Mouse (Mus musculus) left cerebral cortex, postnatal 4 days (tissue): ENCODE measurements around the gene Notch1. TPM values are rescaled to one million over a fixed set of nuclear protein-coding genes. Genes with fewer than 3 reads are reported as not detected.
A peak's percentile ranks its signal among the peaks of the same experiment; 100 is the strongest.

ENCODE experiments used
- DNase-seq: peaks from one replicate; pipeline ENCODE4 v3.0.0-alpha.2; 2022
- intact Hi-C: fragments of 180-260 bp; cut with DNase I; formaldehyde crosslinking; loops from one replicate; pipeline ENCODE4 v1.15.1; 2025
- microRNA-seq: library from miRNA; unstranded; fragments of <30 nt; microRNA quantifications from one replicate; pipeline ENCODE4 v1.2.0, GENCODE M21; 2022
- total RNA-seq, 2 experiments: library from RNA; stranded (reverse); gene quantifications; 2 replicates each; pipeline ENCODE4 v1.2.3; 2021

Gene Notch1
- total RNA-seq, 2 experiments from 2014 or later, result 39.5 to 42.1 TPM

DNA sequence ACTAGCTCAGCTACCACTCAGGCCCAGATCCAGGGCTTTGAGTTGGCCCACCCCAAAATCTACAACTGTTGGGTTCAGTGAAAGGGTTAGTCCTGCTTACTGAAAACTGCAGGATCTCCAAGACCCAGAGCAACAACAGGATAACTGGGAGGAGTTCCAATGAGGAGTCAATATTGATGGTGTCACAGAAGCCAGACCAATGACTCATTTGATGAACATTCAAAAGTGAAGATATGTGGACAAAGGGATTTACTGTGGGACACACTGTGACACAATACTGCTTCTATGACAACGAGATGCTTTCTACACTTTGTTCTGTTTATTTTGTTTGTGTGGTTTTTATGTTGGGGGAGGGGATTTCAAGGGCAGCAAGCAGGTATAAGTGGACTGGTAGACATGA lies 98.3 kb downstream of the Notch1 start:
- intact Hi-C loops, result no loop called here

DNA sequence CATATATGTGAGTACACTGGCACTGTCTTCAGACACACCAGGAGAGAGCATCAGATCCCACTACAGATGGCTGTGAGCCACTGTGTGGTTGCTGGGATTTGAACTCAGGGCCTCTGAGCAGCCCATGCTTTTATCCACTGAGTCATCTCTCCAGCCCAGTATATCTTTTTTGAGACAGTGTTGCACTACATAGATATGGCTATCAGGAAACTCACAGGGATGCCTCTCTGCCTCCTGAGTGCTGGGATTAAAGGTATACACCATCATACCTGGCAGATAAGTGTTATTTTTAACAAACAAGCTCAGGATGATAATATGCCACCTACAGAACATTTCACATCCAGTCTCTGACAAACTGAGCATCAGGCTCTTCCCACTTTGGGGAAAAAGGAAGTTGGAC lies 99.4 kb downstream of the Notch1 start:
- DNase-seq, result no peak
- intact Hi-C loops, result no loop called here

More for the DNA sequence above, 98.3 kb downstream of the Notch1 start:
- no peak for DNase-seq

DNA sequence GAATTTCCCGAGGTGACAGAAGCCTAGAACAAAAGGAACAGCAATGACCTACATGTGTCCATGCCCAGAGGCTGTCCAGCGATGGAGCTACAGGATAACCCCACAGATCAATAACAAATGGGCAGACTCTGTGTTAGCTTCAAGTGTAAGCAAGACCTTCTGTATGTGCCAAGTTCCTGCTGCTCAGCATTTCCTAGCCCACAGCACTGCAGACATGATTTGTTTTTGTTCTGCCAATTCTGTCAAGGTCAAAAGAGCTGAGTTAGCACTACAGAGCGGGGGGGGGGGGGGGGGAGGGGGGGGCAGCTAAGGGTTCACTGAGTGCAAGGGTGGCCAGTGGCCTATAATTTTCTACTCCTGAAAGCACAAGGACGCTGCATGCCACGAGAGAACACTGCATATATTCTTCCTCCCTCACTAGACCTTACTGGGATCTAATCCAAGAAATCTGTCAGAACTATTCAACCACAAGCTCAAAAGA lies 105.5 kb downstream of the Notch1 start:
- no peak for DNase-seq
- intact Hi-C loops, result no loop called here

DNA sequence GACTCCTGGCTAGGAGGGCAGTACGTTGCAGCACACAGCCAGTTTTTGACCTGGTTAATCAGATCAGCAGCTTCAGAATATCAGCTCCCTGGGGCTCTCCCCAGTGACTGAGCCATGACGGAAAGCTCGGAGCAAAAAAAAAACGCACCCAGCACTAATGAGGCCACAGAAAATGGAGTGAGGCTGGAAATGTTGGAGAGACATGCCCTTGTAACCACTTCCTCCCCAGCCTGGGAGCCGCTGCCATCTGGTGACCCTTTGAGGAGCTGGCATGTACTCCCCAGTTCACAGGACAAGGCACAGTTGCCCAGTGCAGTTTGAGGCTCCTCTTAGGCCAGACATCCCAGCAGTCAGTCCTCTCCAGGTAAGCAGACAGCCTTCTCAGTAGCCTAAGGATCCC lies 106.4 kb downstream of the Notch1 start:
- intact Hi-C loops, result no loop called here
- no peak for DNase-seq

DNA sequence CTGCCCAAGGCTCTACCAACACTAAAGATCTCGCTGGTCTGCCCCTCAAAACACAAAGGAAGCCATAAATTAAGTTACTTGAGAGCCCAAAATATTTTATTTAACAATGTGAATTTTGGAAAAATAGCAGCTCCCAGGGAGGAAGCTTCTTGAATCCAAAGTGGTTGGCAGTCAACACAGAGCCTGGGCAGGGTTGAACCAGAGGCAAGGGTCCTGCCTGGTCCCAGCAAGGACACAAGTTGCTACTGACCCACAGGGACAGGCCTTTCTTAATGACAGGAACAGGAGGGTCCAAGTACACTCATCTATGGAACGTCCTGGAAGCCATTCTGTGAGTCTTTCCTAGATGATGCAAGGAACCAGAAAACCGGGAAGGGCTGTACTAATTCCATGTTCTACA lies 107.1 kb downstream of the Notch1 start:
- intact Hi-C loops, result no loop called here
- DNase-seq, result no peak

DNA sequence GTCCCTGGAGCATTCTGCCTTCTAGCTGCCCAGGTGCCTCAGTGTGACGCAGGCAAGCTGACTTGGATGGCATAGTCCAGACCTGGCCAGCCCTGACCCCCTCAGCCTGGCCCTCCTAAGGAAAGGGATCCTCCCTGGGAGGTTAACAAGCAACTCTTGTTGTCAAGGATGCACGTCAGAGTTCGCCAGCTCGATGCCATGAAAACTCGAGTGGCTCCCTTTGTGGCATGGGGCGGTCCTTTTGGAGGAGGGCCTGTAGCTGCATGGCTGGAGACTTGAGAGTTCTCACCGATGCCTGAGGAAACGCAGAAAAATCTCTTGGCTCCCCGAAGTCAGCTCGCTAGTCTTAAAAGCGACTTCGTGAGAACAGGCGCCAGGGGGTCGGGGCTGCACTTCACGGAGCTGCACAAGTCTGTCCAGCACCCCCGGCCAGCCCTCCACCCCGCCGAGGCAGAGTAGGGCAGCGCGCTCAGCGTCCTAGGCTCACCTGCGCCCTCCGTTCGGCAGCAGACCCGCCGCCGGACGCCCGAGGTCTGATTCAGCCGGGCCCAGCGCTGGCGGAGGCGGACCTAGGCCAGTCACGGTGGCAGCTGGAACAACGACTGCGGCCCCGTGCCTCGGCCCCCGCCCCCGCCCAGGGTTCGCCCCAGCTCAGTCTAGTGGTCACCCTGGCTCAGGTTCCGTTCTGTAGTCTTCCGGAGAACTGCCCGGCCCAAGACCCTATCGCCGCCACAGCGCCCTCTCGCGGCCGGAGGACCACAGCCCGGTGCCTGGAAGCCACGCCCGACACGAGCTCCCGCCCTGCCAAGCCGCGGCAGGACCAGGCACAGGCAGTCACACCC lies 107.7 kb downstream of the Notch1 start, which contains the start of gene Inpp5e:
Gene Inpp5e (minus strand): TSS at position 689 of the 842 bp plus-strand sequence.
- intact Hi-C loops, result no loop called here
- peak; percentile 97 for DNase-seq

Small RNA genes within 50 kb of the gene (microRNA-seq; reads per million reads assigned to microRNA genes)
- 1.5 reads per million for gene Mir6996

Other genes starting within 250 kb of the Notch1 start
- gene Ccdc187, start 222.1 kb downstream of the Notch1 start, total RNA-seq, result 1 to 10 TPM; 1.9 TPM
- 100 to 1,000 TPM; 179 to 190 TPM for gene Gpsm1, start 201.1 kb downstream of the Notch1 start, total RNA-seq
- gene Dnlz, start 164.6 kb downstream of the Notch1 start, total RNA-seq, result 10 to 100 TPM; 23.3 to 25.8 TPM
- gene Card9, start 155.7 kb downstream of the Notch1 start, total RNA-seq, result 1 to 10 TPM; 1.1 to 1.4 TPM
- 100 to 1,000 TPM in 1 of 2 experiments, 10 to 100 TPM in 1; 86.5 to 101 TPM for gene Snapc4, start 136.0 kb downstream of the Notch1 start, total RNA-seq
- gene Entr1, start 127.3 kb downstream of the Notch1 start, total RNA-seq, result 100 to 1,000 TPM; 186 to 187 TPM
- 10 to 100 TPM; 93.6 to 98.6 TPM for gene Pmpca, start 127.3 kb downstream of the Notch1 start, total RNA-seq
- 10 to 100 TPM; 22.5 to 27.1 TPM for gene Inpp5e, start 107.5 kb downstream of the Notch1 start, total RNA-seq
- 10 to 100 TPM; 52.3 to 52.6 TPM for gene Sec16a, start 71.4 kb downstream of the Notch1 start, total RNA-seq
- 10 to 100 TPM; 73.0 to 78.3 TPM for gene Egfl7, start 63.4 kb upstream of the Notch1 start, total RNA-seq
- not detected for gene Gm20532, start 70.0 kb upstream of the Notch1 start, total RNA-seq
- gene Agpat2, start 87.8 kb upstream of the Notch1 start, total RNA-seq, result 1 to 10 TPM; 2.8 to 3.9 TPM
- gene Fam69b, start 111.8 kb upstream of the Notch1 start, total RNA-seq, result 10 to 100 TPM; 81.8 to 85.1 TPM
- not detected for gene Lcn4, start 154.6 kb upstream of the Notch1 start, total RNA-seq